Mouse (Mus musculus): ENCODE data around the gene Loxl1. TPM values are rescaled to one million over a fixed set of nuclear protein-coding genes. Genes with fewer than 3 reads are reported as not detected.

Gene Loxl1
- polyA plus RNA-seq, 1 experiment: 2.3 TPM

DNA sequence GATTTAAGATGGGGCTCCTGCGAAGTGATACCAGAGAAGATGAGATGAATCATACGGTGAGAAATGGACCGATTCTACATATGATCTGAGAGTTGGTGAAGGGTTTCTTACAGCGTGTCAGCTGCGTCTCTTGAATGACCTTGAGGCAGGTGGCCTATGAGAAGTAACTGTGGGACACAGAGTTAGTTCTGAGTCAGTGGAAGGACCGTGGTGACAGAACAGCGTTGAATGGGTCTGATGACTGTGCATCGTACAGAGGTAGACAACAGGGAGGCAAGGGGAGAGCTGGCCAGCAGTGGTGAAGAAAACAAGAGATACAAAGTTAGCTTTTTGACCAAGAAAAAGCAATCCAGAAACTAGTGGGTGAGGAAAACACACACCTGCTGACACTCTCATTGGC is 62.7 kb downstream of the Loxl1 start:
- 77% methylated on average over 8 of the region's 8 CpGs for WGBS
- H3K27me3 ChIP-seq (ENCODE audit: control insufficient read depth, insufficient read depth, low read length): no peaks in the 10 kb centered on the region
- no peak overlapping the region for H3K27ac ChIP-seq (ENCODE audit: insufficient read depth, low read length)
- H3K4me3 ChIP-seq (replicated peaks; ENCODE audit: insufficient read depth, low read depth, low read length): no peak overlapping the region
- no peak for DNase-seq
- peaks cover 13% of the 10 kb centered on the region for H3K4me1 ChIP-seq (ENCODE audit: control insufficient read depth, insufficient read depth, low read length)
- no peak for TF ChIP-seq POLR2A (IDR thresholded peaks at IDR 0.05; ENCODE audit: borderline replicate concordance, insufficient read depth, low read length)
- no peak for TF ChIP-seq CTCF (IDR thresholded peaks at IDR 0.05; ENCODE audit: borderline replicate concordance, insufficient read depth, low read depth, low read length)

DNA sequence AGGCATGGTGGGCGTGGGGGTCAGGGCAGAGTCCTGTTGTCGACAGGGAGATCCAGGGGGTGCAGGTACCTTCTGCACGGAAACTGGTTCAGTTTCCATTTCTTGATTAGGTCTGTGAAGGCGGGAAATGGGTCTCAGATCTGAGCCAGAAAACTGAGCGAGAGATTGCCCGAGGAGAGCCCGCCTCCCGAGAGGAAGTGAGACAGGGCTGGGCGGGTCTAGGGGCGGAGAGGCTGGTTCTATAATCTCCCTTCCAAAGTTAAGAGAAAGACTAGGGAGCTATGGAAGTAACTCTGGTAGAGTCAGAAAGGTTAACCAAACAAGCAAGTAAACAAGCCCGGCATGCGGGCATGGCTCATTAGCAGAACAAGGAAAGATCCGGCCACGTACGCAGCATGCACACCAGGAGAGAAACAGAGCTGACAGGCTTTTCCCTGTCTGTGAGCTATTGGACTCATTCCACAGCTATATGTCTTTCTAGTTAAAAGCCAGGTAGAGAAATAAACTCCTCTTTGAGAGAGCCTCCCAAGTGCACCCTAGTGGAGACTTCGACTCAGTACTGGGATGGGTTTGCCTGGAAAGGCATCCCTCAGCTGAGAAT is 63.3 kb downstream of the Loxl1 start, which contains the start of gene Pml:
Gene Pml (minus strand): TSS at position 195 of the 601 bp plus-strand sequence.
- DNase-seq: peak; percentile 69 to 72
- WGBS: under 1% methylated on average over 16 of the region's 16 CpGs

DNA sequence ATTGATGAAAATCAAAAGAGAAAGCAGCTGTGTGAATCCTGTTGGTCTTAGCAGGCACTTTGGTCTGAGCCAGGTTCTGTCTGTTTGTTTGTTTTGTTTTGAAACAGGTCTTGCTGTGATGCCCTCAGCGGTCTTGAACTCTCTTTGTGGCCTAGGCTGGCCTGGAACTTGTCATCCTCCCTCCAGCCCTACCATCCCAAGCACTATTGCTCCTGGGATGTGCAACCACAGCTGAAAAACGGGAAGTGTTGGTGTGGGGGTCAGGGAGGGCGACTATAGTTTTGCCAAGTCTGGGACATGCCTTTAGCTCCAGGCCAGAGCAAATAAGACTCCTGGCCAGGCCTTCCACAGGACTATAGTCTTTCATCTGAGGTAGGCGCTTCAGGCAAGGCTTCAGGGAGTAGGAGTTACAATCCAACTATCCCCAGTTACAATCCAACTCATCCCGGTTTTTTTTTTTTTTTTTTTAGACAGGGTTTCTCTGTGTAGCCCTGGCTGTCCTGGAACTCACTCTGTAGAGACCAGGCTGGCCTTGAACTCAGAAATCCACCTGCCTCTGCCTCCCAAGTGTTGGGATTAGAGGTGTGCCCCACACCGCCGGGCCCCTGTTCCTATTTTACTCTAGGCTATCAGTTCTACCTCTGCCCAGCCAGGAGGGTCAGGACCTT is 64.1 kb downstream of the Loxl1 start:
- peak overlapping the region; percentile 99 for H3K4me3 ChIP-seq (replicated peaks; ENCODE audit: insufficient read depth, low read depth, low read length)
- H3K4me1 ChIP-seq (ENCODE audit: control insufficient read depth, insufficient read depth, low read length): peaks cover 6% of the 10 kb centered on the region
- 0 out of 2 replicates have a peak overlapping the region, but pooled peaks have one; percentile 60 for H3K27ac ChIP-seq (ENCODE audit: insufficient read depth, low read length)
- H3K27me3 ChIP-seq (ENCODE audit: control insufficient read depth, insufficient read depth, low read length): no peaks in the 10 kb centered on the region
- WGBS: 38% methylated on average over 7 of the region's 7 CpGs
- TF ChIP-seq POLR2A (IDR thresholded peaks at IDR 0.05; ENCODE audit: borderline replicate concordance, insufficient read depth, low read length) (no peak), CTCF (IDR thresholded peaks at IDR 0.05; ENCODE audit: borderline replicate concordance, insufficient read depth, low read depth, low read length) (no peak)
- no peak for DNase-seq

More for the DNA sequence above, 63.3 kb downstream of the Loxl1 start, which contains the start of gene Pml:
- TF ChIP-seq POLR2A (IDR thresholded peaks at IDR 0.05; ENCODE audit: borderline replicate concordance, insufficient read depth, low read length) (peak; percentile 37; the same call in 1 of the 2 replicates), CTCF (IDR thresholded peaks at IDR 0.05; ENCODE audit: borderline replicate concordance, insufficient read depth, low read depth, low read length) (0 out of 2 replicates have a peak, but pooled peaks have one; percentile 29)
- Histone ChIP-seq H3K27me3 (ENCODE audit: control insufficient read depth, insufficient read depth, low read length) (no peaks in the 10 kb centered on the region), H3K4me3 (replicated peaks; ENCODE audit: insufficient read depth, low read depth, low read length) (peak within 1 kb of the TSS; percentile 99), H3K27ac (ENCODE audit: insufficient read depth, low read length) (peak within 1 kb of the TSS; percentile 60; the same call in 1 of the 2 replicates), H3K4me1 (ENCODE audit: control insufficient read depth, insufficient read depth, low read length) (peaks cover 9% of the 10 kb centered on the region)

DNA sequence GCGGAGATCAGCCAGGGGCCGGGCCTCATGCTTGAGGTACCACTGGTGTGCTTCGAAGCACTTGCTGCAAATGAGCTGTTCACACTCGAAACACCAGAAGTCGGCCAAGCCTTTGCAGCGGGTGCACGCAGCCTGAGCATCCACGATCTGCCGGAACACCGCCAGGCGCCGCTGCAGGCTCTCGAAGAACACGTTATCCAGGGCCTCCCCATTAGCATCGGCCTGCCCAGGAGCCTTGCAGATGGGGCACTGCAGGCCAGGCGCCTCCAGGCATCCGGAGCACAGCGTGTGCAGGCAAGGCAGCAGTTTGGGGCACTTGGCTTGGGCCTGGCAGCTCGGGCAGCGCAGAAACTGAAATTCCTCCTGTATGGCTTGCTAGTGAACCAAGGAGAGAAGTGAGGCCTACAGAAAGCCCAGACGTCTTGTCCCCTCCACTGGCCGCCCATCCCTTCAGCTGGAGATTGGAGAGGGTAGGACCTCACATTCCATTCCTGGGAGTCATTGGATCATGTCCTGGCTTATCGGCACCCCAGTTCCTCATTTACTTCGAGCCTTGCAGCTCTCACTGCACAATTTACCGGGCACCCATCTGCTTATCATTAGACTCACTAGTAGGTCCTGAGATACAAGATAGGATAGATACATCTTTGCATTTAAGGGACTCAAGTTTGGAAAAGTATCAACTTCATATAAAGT is 65.8 kb downstream of the Loxl1 start:
- H3K4me1 ChIP-seq (ENCODE audit: control insufficient read depth, insufficient read depth, low read length): peaks cover 6% of the 10 kb centered on the region; the same call in 1 of the 2 replicates
- H3K27me3 ChIP-seq (ENCODE audit: control insufficient read depth, insufficient read depth, low read length): no peaks in the 10 kb centered on the region
- TF ChIP-seq CTCF (IDR thresholded peaks at IDR 0.05; ENCODE audit: borderline replicate concordance, insufficient read depth, low read depth, low read length) (peak; percentile 66), POLR2A (IDR thresholded peaks at IDR 0.05; ENCODE audit: borderline replicate concordance, insufficient read depth, low read length) (no peak)
- H3K4me3 ChIP-seq (replicated peaks; ENCODE audit: insufficient read depth, low read depth, low read length): peak overlapping the region; percentile 34
- H3K27ac ChIP-seq (ENCODE audit: insufficient read depth, low read length): 0 out of 2 replicates have a peak overlapping the region, but pooled peaks have one; percentile 22
- WGBS: 9% methylated on average over 25 of the region's 25 CpGs
- DNase-seq: peak; percentile 76 to 78

DNA sequence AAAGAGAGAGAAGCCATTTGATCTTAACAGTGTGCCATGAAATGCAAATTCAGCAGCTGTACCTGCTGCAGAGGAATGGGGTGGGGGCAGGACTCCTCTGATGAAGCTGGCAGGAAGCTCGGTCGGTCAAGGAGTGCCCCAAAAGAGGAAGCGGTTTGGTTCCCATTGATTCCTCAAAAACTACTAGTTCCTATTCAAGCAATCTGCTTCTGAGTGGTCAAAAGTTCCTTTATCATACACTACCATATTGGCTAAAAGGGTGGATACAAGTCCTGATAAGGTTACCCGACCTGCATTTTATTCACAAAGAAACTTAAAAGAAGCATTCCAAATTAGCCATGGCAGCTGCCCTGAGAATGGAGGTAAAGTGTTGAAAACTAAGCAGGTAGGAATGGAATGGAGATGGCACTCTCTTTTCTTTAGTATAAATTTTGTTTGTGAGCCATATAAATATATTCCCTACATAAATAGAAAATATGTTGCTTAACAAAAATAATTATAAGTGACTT is 66.8 kb downstream of the Loxl1 start:
- Histone ChIP-seq H3K27me3 (ENCODE audit: control insufficient read depth, insufficient read depth, low read length) (no peaks in the 10 kb centered on the region), H3K4me1 (ENCODE audit: control insufficient read depth, insufficient read depth, low read length) (peaks cover 6% of the 10 kb centered on the region; the same call in 1 of the 2 replicates), H3K27ac (ENCODE audit: insufficient read depth, low read length) (no peak overlapping the region), H3K4me3 (replicated peaks; ENCODE audit: insufficient read depth, low read depth, low read length) (no peak overlapping the region)
- 80% methylated on average over 4 of the region's 4 CpGs for WGBS
- no peak for DNase-seq
- no peak for TF ChIP-seq POLR2A (IDR thresholded peaks at IDR 0.05; ENCODE audit: borderline replicate concordance, insufficient read depth, low read length)
- no peak for TF ChIP-seq CTCF (IDR thresholded peaks at IDR 0.05; ENCODE audit: borderline replicate concordance, insufficient read depth, low read depth, low read length)

DNA sequence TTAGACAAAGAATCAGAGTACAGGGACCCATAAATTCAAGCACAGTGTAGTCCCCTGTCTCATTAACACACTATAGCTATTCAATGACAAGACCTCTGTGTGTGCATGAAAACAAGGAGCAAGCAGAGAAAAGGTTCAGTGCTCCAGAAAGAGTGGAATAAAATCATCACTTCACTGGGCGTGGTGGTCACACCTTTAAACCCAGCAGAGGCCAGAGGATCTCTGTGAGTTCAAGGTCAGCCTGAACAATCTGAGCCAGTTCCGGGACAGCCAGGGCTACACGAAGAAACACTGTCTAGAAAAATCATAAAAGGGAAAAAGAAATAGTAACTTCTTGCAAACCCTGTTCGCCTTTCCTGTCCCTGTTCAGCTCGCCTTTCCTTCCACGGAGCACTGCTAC is 69.3 kb downstream of the Loxl1 start:
- H3K27me3 ChIP-seq (ENCODE audit: control insufficient read depth, insufficient read depth, low read length): no peaks in the 10 kb centered on the region
- DNase-seq: no peak
- 94% methylated on average over 6 of the region's 6 CpGs for WGBS
- no peak overlapping the region for H3K27ac ChIP-seq (ENCODE audit: insufficient read depth, low read length)
- peaks cover 4% of the 10 kb centered on the region; the same call in 1 of the 2 replicates for H3K4me1 ChIP-seq (ENCODE audit: control insufficient read depth, insufficient read depth, low read length)
- H3K4me3 ChIP-seq (replicated peaks; ENCODE audit: insufficient read depth, low read depth, low read length): no peak overlapping the region
- TF ChIP-seq POLR2A (IDR thresholded peaks at IDR 0.05; ENCODE audit: borderline replicate concordance, insufficient read depth, low read length) (no peak), CTCF (IDR thresholded peaks at IDR 0.05; ENCODE audit: borderline replicate concordance, insufficient read depth, low read depth, low read length) (no peak)

DNA sequence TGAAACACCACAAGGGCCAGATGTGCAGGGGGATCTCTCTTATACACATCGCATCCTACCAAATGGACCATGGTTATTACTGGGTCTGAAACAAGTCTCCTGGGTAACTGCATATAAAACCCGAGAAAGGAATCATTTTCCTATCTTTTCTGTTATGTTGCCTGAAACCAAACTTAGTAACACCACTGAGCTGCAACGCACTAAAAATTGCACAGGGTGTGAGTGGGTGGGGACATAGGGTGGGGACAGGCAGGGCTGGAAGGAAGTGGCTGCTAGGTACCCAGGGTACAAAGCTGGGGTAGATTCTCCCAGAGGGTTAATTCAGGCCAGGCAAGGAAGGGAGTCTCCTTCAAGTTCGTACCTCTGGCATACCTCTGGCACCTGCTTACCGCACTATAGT is 70.3 kb downstream of the Loxl1 start:
- H3K27me3 ChIP-seq (ENCODE audit: control insufficient read depth, insufficient read depth, low read length): no peaks in the 10 kb centered on the region
- DNase-seq: no peak

More for the DNA sequence above, 70.3 kb downstream of the Loxl1 start:
- no peak for TF ChIP-seq POLR2A (IDR thresholded peaks at IDR 0.05; ENCODE audit: borderline replicate concordance, insufficient read depth, low read length)
- TF ChIP-seq CTCF (IDR thresholded peaks at IDR 0.05; ENCODE audit: borderline replicate concordance, insufficient read depth, low read depth, low read length): no peak
- H3K27ac ChIP-seq (ENCODE audit: insufficient read depth, low read length): no peak overlapping the region
- 88% methylated on average over 5 of the region's 5 CpGs for WGBS
- no peak overlapping the region for H3K4me3 ChIP-seq (replicated peaks; ENCODE audit: insufficient read depth, low read depth, low read length)
- H3K4me1 ChIP-seq (ENCODE audit: control insufficient read depth, insufficient read depth, low read length): 0 out of 2 replicates have a peak, but pooled peaks cover 3% of the 10 kb centered on the region
